Mouse (Mus musculus): ENCODE results near the gene Cnbp. TPM values are rescaled to one million over a fixed set of nuclear protein-coding genes. Genes with fewer than 3 reads are reported as not detected.

Cnbp gene
- total RNA-seq, 2 experiments from 2014 or later = 255 to 275 TPM

GRCm38 (mm10) chr6:87875083-87875482 lies 24.2 kb upstream of the Cnbp start:
- no peak for DNase-seq (ENCODE audit: extremely low spot score in 1 of 2, low spot score in 2 of 2)
- Histone ChIP-seq H3K27ac (no peak overlapping the region), H3K4me3 (no peak overlapping the region)
- intact Hi-C loops (cut with DNase I) = no loop called here
- TF ChIP-seq CTCF (IDR thresholded peaks at IDR 0.05) = no peak

GRCm38 (mm10) chr6:87873963-87874362 lies 23.1 kb upstream of the Cnbp start:
- intact Hi-C loops (cut with DNase I) = no loop called here
- no peak overlapping the region for H3K4me3 ChIP-seq
- DNase-seq (ENCODE audit: extremely low spot score in 1 of 2, low spot score in 2 of 2) = no peak
- TF ChIP-seq CTCF (IDR thresholded peaks at IDR 0.05) = no peak; the same call in none of the 2 replicates
- H3K27ac ChIP-seq = no peak overlapping the region

GRCm38 (mm10) chr6:87873104-87873503 lies 22.2 kb upstream of the Cnbp start:
- intact Hi-C loops (cut with DNase I) = no loop called here
- no peak overlapping the region for H3K4me3 ChIP-seq
- TF ChIP-seq CTCF (IDR thresholded peaks at IDR 0.05) = no peak
- DNase-seq (ENCODE audit: extremely low spot score in 1 of 2, low spot score in 2 of 2) = no peak
- no peak overlapping the region for H3K27ac ChIP-seq

- Histone ChIP-seq H3K27ac (no peak overlapping the region), H3K4me3 (no peak overlapping the region)
- intact Hi-C loops (cut with DNase I) = no loop called here
- no peak for DNase-seq (ENCODE audit: extremely low spot score in 1 of 2, low spot score in 2 of 2)
- TF ChIP-seq CTCF (IDR thresholded peaks at IDR 0.05) = no peak
These were observed 20.3 kb upstream of the Cnbp start for GRCm38 (mm10) chr6:87871240-87871639.

GRCm38 (mm10) chr6:87870440-87870839 lies 19.5 kb upstream of the Cnbp start:
- Histone ChIP-seq H3K4me3 (no peak overlapping the region), H3K27ac (no peak overlapping the region)
- TF ChIP-seq CTCF (IDR thresholded peaks at IDR 0.05) = no peak
- intact Hi-C loops (cut with DNase I) = no loop called here
- no peak for DNase-seq (ENCODE audit: extremely low spot score in 1 of 2, low spot score in 2 of 2)

GRCm38 (mm10) chr6:87868871-87869506 lies 18.1 kb upstream of the Cnbp start:
- Histone ChIP-seq H3K27ac (no peak overlapping the region), H3K4me3 (no peak overlapping the region)
- no peak for DNase-seq (ENCODE audit: extremely low spot score in 1 of 2, low spot score in 2 of 2)
- intact Hi-C loops (cut with DNase I) = no loop called here
- TF ChIP-seq CTCF (IDR thresholded peaks at IDR 0.05) = no peak

- intact Hi-C loops (cut with DNase I) = no loop called here
- no peak for DNase-seq (ENCODE audit: extremely low spot score in 1 of 2, low spot score in 2 of 2)
- no peak for TF ChIP-seq CTCF (IDR thresholded peaks at IDR 0.05)
- Histone ChIP-seq H3K4me3 (no peak overlapping the region), H3K27ac (0 out of 2 replicates have a peak overlapping the region, but pooled peaks have one; percentile 47)
These were observed 16.4 kb upstream of the Cnbp start for GRCm38 (mm10) chr6:87867256-87867655.

GRCm38 (mm10) chr6:87866211-87866610 lies 15.3 kb upstream of the Cnbp start:
- no peak overlapping the region for H3K27ac ChIP-seq
- no peak for DNase-seq (ENCODE audit: extremely low spot score in 1 of 2, low spot score in 2 of 2)
- no peak overlapping the region for H3K4me3 ChIP-seq
- TF ChIP-seq CTCF (IDR thresholded peaks at IDR 0.05) = no peak
- intact Hi-C loops (cut with DNase I) = no loop called here

GRCm38 (mm10) chr6:87857071-87857470 lies 6.2 kb upstream of the Cnbp start:
- Histone ChIP-seq H3K4me3 (no peak overlapping the region), H3K27ac (peak overlapping the region; percentile 85)
- DNase-seq (ENCODE audit: extremely low spot score in 1 of 2, low spot score in 2 of 2) = peak; percentile 22 to 29
- TF ChIP-seq CTCF (IDR thresholded peaks at IDR 0.05) = no peak
- intact Hi-C loops (cut with DNase I) = no loop called here

- Histone ChIP-seq H3K27ac (no peak overlapping the region), H3K4me3 (no peak overlapping the region)
- no peak for TF ChIP-seq CTCF (IDR thresholded peaks at IDR 0.05)
- intact Hi-C loops (cut with DNase I) = loop anchor here (5.0 kb wide), 1 partner anchor 129 kb away; the partner anchor contains the start of gene H1fx
- DNase-seq (ENCODE audit: extremely low spot score in 1 of 2, low spot score in 2 of 2) = no peak
These were observed 2.5 kb upstream of the Cnbp start for GRCm38 (mm10) chr6:87853446-87853845.

GRCm38 (mm10) chr6:87851871-87852270 lies 965 bp upstream of the Cnbp start:
- H3K27ac ChIP-seq = no peak overlapping the region
- intact Hi-C loops (cut with DNase I) = loop anchor here (2.0 to 5.0 kb wide), 2 partner anchors 35 to 130 kb away; partner anchors contain the start of genes Copg1 and H1fx
- H3K4me3 ChIP-seq = no peak overlapping the region
- DNase-seq (ENCODE audit: extremely low spot score in 1 of 2, low spot score in 2 of 2) = no peak
- TF ChIP-seq CTCF (IDR thresholded peaks at IDR 0.05) = no peak

GRCm38 (mm10) chr6:87850155-87850899 lies 579 bp downstream of the Cnbp start:
- peak in 1 of 2 experiments; percentile 52 for DNase-seq (ENCODE audit: extremely low spot score in 1 of 2, low spot score in 2 of 2)
- no peak for TF ChIP-seq CTCF (IDR thresholded peaks at IDR 0.05)
- Histone ChIP-seq H3K4me3 (peak overlapping the region; percentile 91), H3K27ac (peak overlapping the region; percentile 99)
- intact Hi-C loops (cut with DNase I) = loop anchor here (2.0 to 5.0 kb wide), 2 partner anchors 36 to 132 kb away; partner anchors contain the start of genes Copg1 and H1fx
